Mouse (Mus musculus) layer of hippocampus, adult 18-20 months (tissue): ENCODE measurements at regions not wholly inside any gene's neighbourhood (a gene's known extent, or its start where the extent isn't known, plus 50 kb on each side); places are given as distances from the start of the nearest gene placed in this dataset.

ENCODE experiments used
- DNase-seq, 2 experiments: peaks; one replicate each; pipeline ENCODE4 v3.0.0; 2022; ENCODE audit warnings: low spot score in 2 of 2

DNA sequence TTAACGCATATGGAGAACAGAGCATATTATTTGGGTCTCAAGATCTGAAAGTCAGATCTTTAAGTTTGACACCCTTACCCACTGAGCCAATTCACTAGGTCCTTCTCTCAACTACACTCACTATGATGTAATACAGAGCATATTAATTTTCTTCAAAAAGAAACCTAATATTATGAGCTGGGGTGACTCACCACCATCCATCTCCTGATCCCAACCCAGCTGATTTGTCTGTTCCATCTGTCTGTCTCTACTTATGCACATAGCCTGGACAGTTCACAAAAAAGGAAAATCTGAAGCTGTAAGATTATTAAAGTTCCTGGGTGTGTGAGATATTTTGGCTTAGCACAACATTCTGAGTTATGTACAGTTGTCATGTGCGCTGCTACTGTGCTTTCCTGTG, 108.2 kb upstream of the Rarb start:
- DNase-seq = no peak

DNA sequence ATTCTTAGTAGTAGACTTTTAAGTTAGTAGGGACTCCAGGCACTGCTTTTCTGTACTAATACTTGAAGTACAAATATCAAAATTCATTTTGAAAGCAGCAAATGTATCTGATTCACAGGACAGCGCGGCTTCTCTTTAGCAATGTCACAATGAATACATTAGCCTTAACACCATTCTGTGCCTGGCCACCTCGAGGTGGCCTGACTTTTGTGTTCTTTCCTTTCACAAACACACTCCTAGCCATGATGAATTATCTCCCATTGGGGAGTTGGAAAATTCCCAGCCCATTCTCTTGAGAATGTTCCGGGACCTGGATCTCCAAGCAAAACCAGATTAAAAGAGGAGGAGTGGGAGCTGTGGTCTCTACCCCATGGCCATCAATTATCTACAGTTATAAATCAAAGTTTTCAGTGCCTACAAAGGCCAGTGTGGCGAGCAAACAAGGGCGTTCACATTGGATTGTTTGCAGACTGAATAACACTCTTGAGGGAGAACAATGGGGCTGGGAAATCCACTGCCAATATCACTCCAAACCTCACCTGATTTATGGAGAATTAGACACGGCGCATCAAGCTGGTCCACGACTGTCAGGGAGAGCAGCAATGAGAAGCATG, 82.7 kb upstream of the Rarb start:
- no peak for DNase-seq

DNA sequence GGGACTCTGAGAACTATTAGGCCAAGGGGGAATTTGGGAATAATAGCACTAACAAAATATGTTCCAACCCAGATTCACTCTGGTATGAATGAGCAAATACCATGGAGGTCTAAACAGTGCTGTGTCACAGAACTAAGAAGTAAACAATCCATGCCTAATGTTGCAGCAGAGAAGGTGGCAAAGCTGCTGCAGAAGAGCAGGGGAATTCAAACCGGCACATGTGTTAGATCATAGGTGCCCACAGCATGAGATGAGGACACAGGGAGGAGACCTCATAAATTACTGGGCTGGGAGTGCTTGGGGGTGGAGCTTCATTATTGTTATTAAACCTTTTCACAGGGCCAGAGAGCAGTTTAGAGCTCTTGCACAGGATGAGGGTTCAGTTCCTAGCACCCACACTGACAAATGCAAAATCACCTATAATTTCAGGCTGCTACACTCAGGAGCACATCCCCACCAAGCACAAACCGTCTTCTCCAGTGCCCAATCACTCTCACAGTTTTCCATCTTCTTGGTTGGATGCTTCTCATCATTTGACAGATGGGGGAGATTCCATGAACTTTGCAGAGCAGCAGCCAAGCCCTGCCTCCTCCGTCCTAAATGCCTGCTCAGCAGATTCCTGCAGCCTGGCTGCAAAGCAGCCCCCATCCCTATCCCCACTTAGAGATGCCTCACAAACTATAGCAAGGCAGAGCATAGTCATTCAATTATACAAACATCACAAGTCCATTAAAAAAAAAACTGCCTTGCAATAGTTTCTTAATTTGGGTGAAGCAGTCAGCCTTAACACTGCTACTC, 79.0 kb upstream of the Rarb start:
- DNase-seq = no peak

DNA sequence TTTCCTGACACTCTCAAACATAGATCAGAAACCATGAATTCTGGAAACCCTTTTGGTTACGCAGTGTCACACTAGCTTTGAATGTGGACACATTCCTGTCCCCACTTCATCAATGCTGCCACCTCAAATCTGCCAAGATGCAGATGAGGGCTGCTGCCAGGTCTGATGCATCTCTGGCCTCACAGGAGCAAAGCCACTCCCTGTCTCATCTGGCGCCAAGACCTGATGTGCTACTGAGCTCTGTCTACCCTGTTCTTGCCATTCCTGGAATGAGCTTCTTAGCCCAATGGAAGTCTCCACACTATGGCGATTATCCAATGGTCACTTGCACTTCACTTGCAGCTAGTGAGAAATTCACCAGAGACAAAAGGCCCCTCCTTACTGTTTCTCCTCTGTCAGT, 78.0 kb upstream of the Rarb start:
- no peak for DNase-seq

DNA sequence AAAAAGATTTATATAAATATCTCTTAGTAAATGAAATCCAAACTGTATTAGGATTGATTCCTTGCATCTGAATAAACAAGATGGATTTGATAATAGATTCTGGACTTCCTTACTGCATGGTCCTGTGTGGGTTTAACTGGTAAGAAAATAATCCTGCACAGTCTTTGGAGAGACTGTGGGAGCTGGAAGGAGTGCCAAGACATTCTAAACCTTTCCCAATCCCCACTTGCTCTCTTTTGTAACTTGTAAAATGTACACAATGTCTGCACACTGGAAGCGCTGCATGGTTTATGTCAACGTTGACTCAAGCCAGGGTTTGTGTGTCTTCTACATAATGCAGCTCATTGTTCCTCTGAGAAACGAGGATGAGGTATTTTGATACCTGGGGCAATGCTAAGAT, 62.3 kb upstream of the Rarb start:
- DNase-seq = no peak

DNA sequence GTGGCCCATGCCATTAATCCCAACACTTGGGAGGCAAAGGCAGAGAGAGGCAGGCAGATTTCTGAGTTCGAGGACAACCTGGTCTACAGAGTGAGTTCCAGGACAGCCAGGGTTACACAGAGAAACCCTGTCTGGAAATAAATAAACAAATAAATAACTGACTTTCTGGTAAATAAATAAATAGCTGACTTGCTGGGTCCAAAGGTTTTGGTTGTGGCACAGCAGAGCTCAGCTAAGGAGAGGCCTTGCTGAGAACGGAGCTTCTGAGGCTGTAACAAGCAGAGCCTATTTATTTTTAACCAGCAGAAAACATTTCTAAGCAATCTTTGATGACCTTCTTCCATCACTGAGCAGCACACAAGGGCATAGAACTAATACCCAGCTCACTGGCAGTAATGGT, 50.3 kb upstream of the Rarb start:
- no peak for DNase-seq
